Mouse (Mus musculus) retina, postnatal 7 days (tissue): ENCODE data around the gene Nrn1l.

Source experiments
- DNase-seq: peaks from one replicate; pipeline ENCODE4 v3.0.0-alpha.2; 2012; ENCODE audit warnings: low read depth, low spot score

Nrn1l gene

GRCm38 (mm10) chr8:105890870-105891269 lies 2.5 kb upstream of the Nrn1l start:
- DNase-seq, result no peak

- peak; percentile 33 for DNase-seq
Observed at GRCm38 (mm10) chr8:105892432-105892831, 935 bp upstream of the Nrn1l start.

- peak; percentile 86 for DNase-seq
Observed at GRCm38 (mm10) chr8:105897801-105898480, 4.6 kb downstream of the Nrn1l start.

- DNase-seq, result peak; percentile 86
Observed at GRCm38 (mm10) chr8:105900180-105900940, 7.0 kb downstream of the Nrn1l start, which contains the start of gene Pskh1. Gene Pskh1 (plus strand): TSS chr8:105900441.

GRCm38 (mm10) chr8:105900941-105901616 lies 7.7 kb downstream of the Nrn1l start:
- DNase-seq, result peak; percentile 17

GRCm38 (mm10) chr8:105919390-105919789 lies 26.0 kb downstream of the Nrn1l start:
- DNase-seq, result no peak

- DNase-seq, result no peak
Observed at GRCm38 (mm10) chr8:105925123-105925522, 31.8 kb downstream of the Nrn1l start.

GRCm38 (mm10) chr8:105930602-105931001 lies 37.2 kb downstream of the Nrn1l start:
- peak; percentile 79 for DNase-seq

GRCm38 (mm10) chr8:105931271-105931670 lies 37.9 kb downstream of the Nrn1l start:
- DNase-seq, result no peak

- no peak for DNase-seq
Observed at GRCm38 (mm10) chr8:105932525-105932924, 39.2 kb downstream of the Nrn1l start.

- no peak for DNase-seq
Observed at GRCm38 (mm10) chr8:105933762-105934161, 40.4 kb downstream of the Nrn1l start, which contains the start of gene Ctrl. Gene Ctrl (minus strand): TSS chr8:105933862.

- no peak for DNase-seq
Observed at GRCm38 (mm10) chr8:105935105-105935504, 41.7 kb downstream of the Nrn1l start.

- DNase-seq, result no peak
Observed at GRCm38 (mm10) chr8:105935863-105936603, 42.7 kb downstream of the Nrn1l start.

- peak; percentile 80 for DNase-seq
Observed at GRCm38 (mm10) chr8:105936866-105937475, 43.6 kb downstream of the Nrn1l start.

GRCm38 (mm10) chr8:105937496-105938305 lies 44.3 kb downstream of the Nrn1l start:
- DNase-seq, result no peak

GRCm38 (mm10) chr8:105938306-105938669 lies 44.9 kb downstream of the Nrn1l start, which contains the start of gene Psmb10:
Gene Psmb10 (minus strand): TSS chr8:105938444.
- DNase-seq, result no peak

GRCm38 (mm10) chr8:105942026-105942425 lies 48.7 kb downstream of the Nrn1l start:
- DNase-seq, result no peak

- DNase-seq, result no peak
Observed at GRCm38 (mm10) chr8:105942542-105942941, 49.2 kb downstream of the Nrn1l start.

- no peak for DNase-seq
Observed at GRCm38 (mm10) chr8:105943321-105943739, 50.0 kb downstream of the Nrn1l start, which contains the start of gene Lcat. Gene Lcat (minus strand): TSS chr8:105943382.
